Mouse (Mus musculus) liver, postnatal 0 days (tissue): ENCODE results near the gene Snx18.

Experiments used
- CTCF ChIP-seq: sonication (generic); IDR thresholded peaks from 2 replicates; pipeline ENCODE4 v1.5.1; 2016; ENCODE audit warnings: antibody characterized with exemption, low read depth
- EP300 ChIP-seq: IDR thresholded peaks from 2 replicates; pipeline ENCODE4 v1.6.1; 2016; ENCODE audit warnings: antibody characterized with exemption, low read depth, mild to moderate bottlenecking

- TF ChIP-seq EP300 (no peak), CTCF (no peak)
Measured at GRCm38 (mm10) chr13:113602882-113603342, 15.5 kb downstream of the Snx18 start.
